Mouse (Mus musculus) brain, embryonic 14.5 days (tissue): ENCODE results near the gene Alg11.

ENCODE experiments used
- CTCF ChIP-seq: fragments of 200-500 bp; IDR thresholded peaks from 2 replicates; pipeline ENCODE4 v1.5.1; 2012; ENCODE audit warnings: inconsistent platforms, mild to moderate bottlenecking, moderate library complexity, borderline replicate concordance; ENCODE audit not compliant: insufficient read depth, insufficient read length; ENCODE audit errors: extremely low read depth
- POLR2A ChIP-seq: fragments of 200-500 bp; IDR thresholded peaks from 2 replicates; pipeline ENCODE4 v1.6.1; 2012; ENCODE audit warnings: mild to moderate bottlenecking, inconsistent platforms, borderline replicate concordance; ENCODE audit not compliant: poor library complexity, insufficient read depth, insufficient read length, severe bottlenecking; ENCODE audit errors: extremely low read depth

- TF ChIP-seq POLR2A, result no peak
- TF ChIP-seq CTCF, result no peak
Observed at GRCm38 (mm10) chr8:22036137-22036536, 24.4 kb upstream of the Alg11 start.
